Mouse (Mus musculus): ENCODE data around the gene Fip1l1. TPM values are rescaled to one million over a fixed set of nuclear protein-coding genes. Genes with fewer than 3 reads are reported as not detected.

Gene Fip1l1
- polyA plus RNA-seq, 1 experiment from 2014 or later: 33.3 TPM

- ATAC-seq (ENCODE audit: insufficient read depth): no peak
- 85% methylated on average over 7 of the region's 7 CpGs for WGBS (ENCODE audit: insufficient replicate concordance)
- Histone ChIP-seq H3K4me2 (no peak overlapping the region), H3K4me3 (replicated peaks) (no peak overlapping the region), H3K27me3 (no peaks in the 10 kb centered on the region), H3K9ac (no peak overlapping the region), H3K36me3 (replicated peaks) (peaks cover 74% of the 10 kb centered on the region), H3K4me1 (replicated peaks) (no peaks in the 10 kb centered on the region), H3K9me3 (replicated peaks) (no peaks in the 10 kb centered on the region), H3K27ac (replicated peaks) (no peak overlapping the region)
Observed at GRCm38 (mm10) chr5:74589133-74589532, 53.9 kb downstream of the Fip1l1 start.

- H3K36me3 ChIP-seq (replicated peaks): peaks cover 84% of the 10 kb centered on the region
- H3K27me3 ChIP-seq: no peaks in the 10 kb centered on the region
- no peak for ATAC-seq (ENCODE audit: insufficient read depth)
- H3K4me2 ChIP-seq: no peak overlapping the region
- no peak overlapping the region for H3K9ac ChIP-seq
- H3K27ac ChIP-seq (replicated peaks): no peak overlapping the region
- H3K4me1 ChIP-seq (replicated peaks): no peaks in the 10 kb centered on the region
- WGBS (ENCODE audit: insufficient replicate concordance): 85% methylated on average over 5 of the region's 5 CpGs
- no peaks in the 10 kb centered on the region for H3K9me3 ChIP-seq (replicated peaks)
- H3K4me3 ChIP-seq (replicated peaks): no peak overlapping the region
Observed at GRCm38 (mm10) chr5:74591413-74591812, 56.2 kb downstream of the Fip1l1 start.

DNA sequence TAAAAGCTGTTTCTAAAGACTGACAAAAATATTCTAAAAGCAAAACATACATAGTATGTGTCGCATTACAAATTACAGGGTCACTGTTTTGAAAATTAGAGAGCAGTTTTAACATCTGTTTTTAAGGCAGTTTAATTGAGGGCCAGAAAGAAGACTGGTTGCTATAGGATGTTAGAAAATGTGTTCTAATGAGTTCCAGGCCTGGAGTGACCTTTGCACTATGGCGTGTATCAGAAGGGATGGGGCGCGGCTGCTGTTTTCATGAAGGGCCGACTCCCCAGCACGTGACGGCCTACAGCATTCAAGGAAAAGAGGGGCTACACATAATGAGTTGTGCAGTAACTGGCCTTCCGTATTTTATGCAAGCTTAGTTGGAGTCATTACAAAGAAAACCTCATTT is 57.9 kb downstream of the Fip1l1 start:
- no peak overlapping the region for H3K4me2 ChIP-seq

GRCm38 (mm10) chr5:74600010-74600409 is 64.8 kb downstream of the Fip1l1 start:
- 77% methylated on average over 5 of the region's 5 CpGs for WGBS (ENCODE audit: insufficient replicate concordance)
- Histone ChIP-seq H3K4me3 (replicated peaks) (no peak overlapping the region), H3K27me3 (no peaks in the 10 kb centered on the region), H3K9ac (no peak overlapping the region), H3K4me2 (no peak overlapping the region), H3K9me3 (replicated peaks) (no peaks in the 10 kb centered on the region), H3K27ac (replicated peaks) (no peak overlapping the region), H3K36me3 (replicated peaks) (peaks cover 30% of the 10 kb centered on the region), H3K4me1 (replicated peaks) (no peaks in the 10 kb centered on the region)
- no peak for ATAC-seq (ENCODE audit: insufficient read depth)

More for the DNA sequence above, 57.9 kb downstream of the Fip1l1 start:
- no peak overlapping the region for H3K27ac ChIP-seq (replicated peaks)
- no peaks in the 10 kb centered on the region for H3K9me3 ChIP-seq (replicated peaks)
- ATAC-seq (ENCODE audit: insufficient read depth): no peak
- WGBS (ENCODE audit: insufficient replicate concordance): 88% methylated on average over 8 of the region's 8 CpGs
- no peak overlapping the region for H3K9ac ChIP-seq
- peaks cover 80% of the 10 kb centered on the region for H3K36me3 ChIP-seq (replicated peaks)
- no peaks in the 10 kb centered on the region for H3K4me1 ChIP-seq (replicated peaks)
- H3K27me3 ChIP-seq: no peaks in the 10 kb centered on the region
- H3K4me3 ChIP-seq (replicated peaks): no peak overlapping the region

GRCm38 (mm10) chr5:74601171-74601570 is 65.9 kb downstream of the Fip1l1 start:
- Histone ChIP-seq H3K9me3 (replicated peaks) (no peaks in the 10 kb centered on the region), H3K4me3 (replicated peaks) (no peak overlapping the region), H3K4me1 (replicated peaks) (no peaks in the 10 kb centered on the region), H3K4me2 (no peak overlapping the region), H3K36me3 (replicated peaks) (peaks cover 21% of the 10 kb centered on the region), H3K27me3 (no peaks in the 10 kb centered on the region), H3K9ac (no peak overlapping the region), H3K27ac (replicated peaks) (no peak overlapping the region)
- 74% methylated on average over 3 of the region's 3 CpGs for WGBS (ENCODE audit: insufficient replicate concordance)
- ATAC-seq (ENCODE audit: insufficient read depth): no peak

DNA sequence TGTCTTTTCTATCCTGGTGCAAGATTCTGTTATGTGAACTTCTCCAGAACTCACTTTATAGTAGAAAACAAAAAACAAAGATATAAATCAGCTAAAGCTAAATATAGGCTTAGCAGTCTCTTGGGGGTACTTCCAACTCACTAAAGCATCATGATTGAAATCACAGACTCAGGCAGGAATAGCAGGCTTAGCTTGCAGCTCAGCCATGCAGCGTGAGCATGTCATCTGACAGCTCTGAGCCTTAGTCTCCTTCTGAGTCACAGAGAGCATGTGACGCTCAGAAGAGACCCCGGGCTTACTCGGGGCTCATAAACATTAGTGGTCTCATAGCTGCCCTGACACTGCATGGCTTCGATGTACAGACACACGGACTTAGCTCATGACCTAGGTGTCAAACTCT is 66.7 kb downstream of the Fip1l1 start:
- Histone ChIP-seq H3K27me3 (no peaks in the 10 kb centered on the region), H3K4me2 (no peak overlapping the region), H3K4me1 (replicated peaks) (no peaks in the 10 kb centered on the region), H3K36me3 (replicated peaks) (peaks cover 14% of the 10 kb centered on the region), H3K27ac (replicated peaks) (no peak overlapping the region), H3K9me3 (replicated peaks) (no peaks in the 10 kb centered on the region), H3K4me3 (replicated peaks) (no peak overlapping the region), H3K9ac (no peak overlapping the region)
- 80% methylated on average over 6 of the region's 6 CpGs for WGBS (ENCODE audit: insufficient replicate concordance)
- no peak for ATAC-seq (ENCODE audit: insufficient read depth)

DNA sequence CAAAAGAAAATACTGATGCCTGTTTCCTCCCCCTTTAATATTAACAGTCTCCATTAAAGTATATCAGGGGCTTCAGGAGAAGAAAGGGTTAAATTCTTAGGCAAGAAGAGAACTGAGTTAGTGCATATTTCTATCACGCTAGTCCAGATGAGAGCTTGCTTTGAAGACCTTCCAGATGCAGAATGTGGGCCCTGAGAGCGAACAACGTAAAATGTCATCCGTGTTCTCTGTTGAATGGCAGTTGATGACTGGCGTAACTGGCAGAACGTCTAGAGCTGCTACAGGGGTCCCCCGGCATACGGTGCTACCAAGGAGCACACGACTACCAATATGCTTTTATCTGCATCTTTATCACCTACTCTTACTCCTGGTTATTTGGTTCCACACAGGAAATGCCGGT is 67.1 kb downstream of the Fip1l1 start:
- Histone ChIP-seq H3K36me3 (replicated peaks) (peaks cover 11% of the 10 kb centered on the region), H3K9ac (no peak overlapping the region), H3K27ac (replicated peaks) (no peak overlapping the region), H3K4me1 (replicated peaks) (no peaks in the 10 kb centered on the region), H3K9me3 (replicated peaks) (no peaks in the 10 kb centered on the region), H3K4me2 (no peak overlapping the region), H3K27me3 (no peaks in the 10 kb centered on the region), H3K4me3 (replicated peaks) (no peak overlapping the region)
- no peak for ATAC-seq (ENCODE audit: insufficient read depth)
- WGBS (ENCODE audit: insufficient replicate concordance): 78% methylated on average over 10 of the region's 10 CpGs

DNA sequence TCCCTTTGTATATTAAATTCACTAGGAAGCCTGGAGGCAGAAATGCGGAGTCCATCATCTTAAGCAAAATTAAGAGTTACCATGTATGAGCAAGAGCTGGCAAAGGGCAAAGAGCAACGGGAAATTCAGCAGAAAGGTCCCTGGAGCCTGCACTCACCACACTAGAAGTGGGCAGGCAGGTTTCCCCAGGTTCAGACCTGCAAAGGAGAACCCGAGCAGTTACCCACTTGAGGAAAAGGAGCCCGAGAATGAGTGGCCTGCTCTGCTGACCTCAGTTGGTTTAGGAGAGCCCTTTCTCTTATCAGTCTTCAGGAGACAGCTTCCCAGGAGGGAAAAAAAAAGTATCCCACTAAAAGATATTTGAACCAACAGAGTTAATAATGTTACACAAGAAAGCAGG is 68.1 kb downstream of the Fip1l1 start:
- Histone ChIP-seq H3K27me3 (no peaks in the 10 kb centered on the region), H3K9me3 (replicated peaks) (no peaks in the 10 kb centered on the region), H3K27ac (replicated peaks) (no peak overlapping the region), H3K36me3 (replicated peaks) (peaks cover 6% of the 10 kb centered on the region; the same call in 1 of the 2 replicates), H3K4me1 (replicated peaks) (no peaks in the 10 kb centered on the region), H3K4me2 (no peak overlapping the region), H3K4me3 (replicated peaks) (no peak overlapping the region), H3K9ac (no peak overlapping the region)
- no peak for ATAC-seq (ENCODE audit: insufficient read depth)
- 55% methylated on average over 4 of the region's 4 CpGs for WGBS (ENCODE audit: insufficient replicate concordance)

DNA sequence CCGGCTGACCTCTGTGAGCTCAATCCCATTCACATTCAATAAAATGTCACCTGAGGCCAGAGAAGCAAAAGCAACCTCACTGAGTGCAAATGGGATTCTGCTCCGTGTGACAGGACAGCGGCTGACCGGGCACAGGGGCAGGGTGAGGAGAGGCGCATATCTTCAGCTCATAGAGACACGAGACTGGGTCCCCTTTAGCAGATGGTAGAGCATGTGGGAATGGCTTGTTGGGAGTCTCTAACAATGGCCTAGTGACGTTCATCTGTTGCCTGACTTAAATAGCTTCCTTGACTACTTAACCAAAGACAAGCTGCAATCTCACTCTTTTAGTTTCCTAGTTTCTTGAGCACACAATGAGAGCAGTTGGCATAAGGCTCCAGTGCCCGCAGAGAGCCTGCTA is 71.0 kb downstream of the Fip1l1 start:
- no peak overlapping the region for H3K4me2 ChIP-seq
- no peak overlapping the region for H3K27ac ChIP-seq (replicated peaks)
- H3K36me3 ChIP-seq (replicated peaks): no peaks in the 10 kb centered on the region
- no peaks in the 10 kb centered on the region for H3K9me3 ChIP-seq (replicated peaks)
- H3K4me1 ChIP-seq (replicated peaks): no peaks in the 10 kb centered on the region
- no peaks in the 10 kb centered on the region for H3K27me3 ChIP-seq
- no peak overlapping the region for H3K4me3 ChIP-seq (replicated peaks)
- 77% methylated on average over 8 of the region's 8 CpGs for WGBS (ENCODE audit: insufficient replicate concordance)
- ATAC-seq (ENCODE audit: insufficient read depth): no peak
- H3K9ac ChIP-seq: no peak overlapping the region

DNA sequence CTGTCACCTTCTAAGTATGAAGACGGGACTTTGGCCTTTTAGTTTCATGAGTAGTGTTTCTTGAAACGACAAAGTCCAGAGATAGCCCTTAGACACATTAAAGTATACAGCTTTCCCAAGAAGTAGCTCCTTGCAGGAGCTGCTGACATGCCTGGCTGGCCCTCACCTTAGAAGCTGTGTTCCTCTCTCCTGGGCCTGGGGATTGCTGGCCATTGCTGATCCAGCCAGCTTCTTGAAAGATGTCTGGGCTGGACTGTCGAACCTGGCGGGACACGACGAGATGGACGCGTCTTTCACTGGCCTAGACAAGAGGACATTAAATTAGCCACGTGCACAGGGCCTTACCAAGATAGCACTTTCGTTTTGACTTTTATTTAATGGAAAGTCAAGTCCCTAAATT is 75.3 kb downstream of the Fip1l1 start:
- no peak for ATAC-seq (ENCODE audit: insufficient read depth)
- WGBS (ENCODE audit: insufficient replicate concordance): 73% methylated on average over 10 of the region's 10 CpGs
- Histone ChIP-seq H3K9me3 (replicated peaks) (no peaks in the 10 kb centered on the region), H3K36me3 (replicated peaks) (no peaks in the 10 kb centered on the region), H3K4me3 (replicated peaks) (no peak overlapping the region), H3K4me1 (replicated peaks) (no peaks in the 10 kb centered on the region), H3K27ac (replicated peaks) (no peak overlapping the region), H3K27me3 (0 out of 2 replicates have a peak, but pooled peaks cover 4% of the 10 kb centered on the region), H3K9ac (no peak overlapping the region), H3K4me2 (no peak overlapping the region)

- WGBS (ENCODE audit: insufficient replicate concordance): 67% methylated on average over 5 of the region's 5 CpGs
- H3K4me2 ChIP-seq: no peak overlapping the region
- H3K4me1 ChIP-seq (replicated peaks): no peaks in the 10 kb centered on the region
- H3K36me3 ChIP-seq (replicated peaks): no peaks in the 10 kb centered on the region
- no peak for ATAC-seq (ENCODE audit: insufficient read depth)
- 0 out of 2 replicates have a peak, but pooled peaks cover 4% of the 10 kb centered on the region for H3K27me3 ChIP-seq
- no peak overlapping the region for H3K9ac ChIP-seq
- H3K4me3 ChIP-seq (replicated peaks): no peak overlapping the region
- no peak overlapping the region for H3K27ac ChIP-seq (replicated peaks)
- H3K9me3 ChIP-seq (replicated peaks): no peaks in the 10 kb centered on the region
Observed at GRCm38 (mm10) chr5:74612713-74613112, 77.5 kb downstream of the Fip1l1 start.

- H3K4me2 ChIP-seq: peak overlapping the region; percentile 9; the same call in 1 of the 2 replicates
- H3K36me3 ChIP-seq (replicated peaks): no peaks in the 10 kb centered on the region
- H3K27ac ChIP-seq (replicated peaks): no peak overlapping the region
- H3K4me3 ChIP-seq (replicated peaks): no peak overlapping the region
- H3K9ac ChIP-seq: no peak overlapping the region
- no peaks in the 10 kb centered on the region for H3K9me3 ChIP-seq (replicated peaks)
- no peak for ATAC-seq (ENCODE audit: insufficient read depth)
- H3K27me3 ChIP-seq: 0 out of 2 replicates have a peak, but pooled peaks cover 4% of the 10 kb centered on the region
- H3K4me1 ChIP-seq (replicated peaks): no peaks in the 10 kb centered on the region
- WGBS (ENCODE audit: insufficient replicate concordance): 43% methylated on average over 18 of the region's 18 CpGs
Observed at GRCm38 (mm10) chr5:74613491-74614151, 78.4 kb downstream of the Fip1l1 start.
